Mouse (Mus musculus): ENCODE data around the gene Npepps. TPM values are rescaled to one million over a fixed set of nuclear protein-coding genes. Genes with fewer than 3 reads are reported as not detected.

The Npepps gene
- polyA plus RNA-seq, 2 experiments, result 8.5 to 15.1 TPM

DNA sequence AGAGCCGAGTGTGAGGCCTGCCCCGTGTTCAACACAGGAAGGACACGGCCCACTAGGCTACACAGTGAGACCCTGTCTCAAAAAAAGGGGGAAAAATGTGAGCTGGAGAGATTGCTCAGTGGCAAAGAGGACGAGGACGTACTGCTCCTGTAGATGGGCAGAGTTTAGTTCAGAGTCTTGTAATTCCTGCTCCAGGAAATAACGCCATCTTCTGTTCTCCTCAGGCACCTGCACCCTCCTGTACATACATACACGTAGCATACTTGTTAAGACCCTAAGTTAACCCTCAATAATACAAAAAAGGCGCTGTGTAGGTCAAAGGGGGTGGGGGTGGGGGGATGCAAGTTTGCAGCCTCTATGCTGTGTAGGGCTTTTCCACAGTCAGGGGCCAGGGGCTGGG is 83.4 kb downstream of the Npepps start:
- H3K4me1 ChIP-seq (replicated peaks; ENCODE audit: control insufficient read depth in 2 of 2, insufficient read depth in 2 of 2, low read length in 1 of 2), result no peaks in the 10 kb centered on the region; a peak in 1 of 4 replicates
- WGBS (ENCODE audit: insufficient replicate concordance), result 66% methylated on average over 8 of the region's 8 CpGs
- TF ChIP-seq EP300 (IDR thresholded peaks at IDR 0.05; ENCODE audit: low read depth) (no peak), CTCF (IDR thresholded peaks at IDR 0.05; ENCODE audit: low read depth) (no peak)
- no peak for ATAC-seq (ENCODE audit: insufficient read depth)
- no peak overlapping the region for H3K9ac ChIP-seq (replicated peaks)
- H3K27ac ChIP-seq, result no peak overlapping the region
- H3K27me3 ChIP-seq (ENCODE audit: control insufficient read depth, insufficient read depth, low read length), result no peaks in the 10 kb centered on the region
- DNase-seq (ENCODE audit: low read depth in 3 of 3, low spot score in 3 of 3), result no peak
- H3K4me3 ChIP-seq (ENCODE audit: insufficient read depth in 1 of 2, low read depth in 2 of 2, low read length in 2 of 2), result no peak overlapping the region
- H3K9me3 ChIP-seq (ENCODE audit: control insufficient read depth, low read length), result no peaks in the 10 kb centered on the region
- H3K4me2 ChIP-seq (ENCODE audit: low read depth), result no peak overlapping the region
- no peaks in the 10 kb centered on the region for H3K36me3 ChIP-seq (replicated peaks; ENCODE audit: control insufficient read depth, insufficient read depth, low read depth)

DNA sequence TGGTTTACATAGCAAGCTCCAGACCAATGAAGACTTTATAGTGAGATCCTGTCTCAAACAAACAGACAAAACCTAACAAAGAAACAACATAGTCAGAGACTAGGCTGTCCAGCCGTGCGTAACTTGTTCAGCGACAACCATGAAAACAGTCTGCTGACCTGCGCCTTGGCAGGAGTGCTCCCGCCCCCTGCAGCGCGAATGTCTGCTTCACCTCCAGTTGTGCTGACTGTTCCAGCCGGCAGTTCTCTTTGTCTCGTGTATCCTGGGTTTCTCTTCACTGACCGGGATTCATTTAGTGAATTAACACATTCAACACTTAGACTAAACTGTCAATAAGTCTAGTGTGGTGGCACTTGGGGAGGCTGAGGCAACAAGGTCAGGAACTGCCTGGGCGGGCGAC is 83.9 kb downstream of the Npepps start:
- Histone ChIP-seq H3K4me2 (ENCODE audit: low read depth) (no peak overlapping the region), H3K27ac (no peak overlapping the region), H3K36me3 (replicated peaks; ENCODE audit: control insufficient read depth, insufficient read depth, low read depth) (no peaks in the 10 kb centered on the region), H3K4me3 (ENCODE audit: insufficient read depth in 1 of 2, low read depth in 2 of 2, low read length in 2 of 2) (no peak overlapping the region), H3K27me3 (ENCODE audit: control insufficient read depth, insufficient read depth, low read length) (no peaks in the 10 kb centered on the region), H3K9me3 (ENCODE audit: control insufficient read depth, low read length) (no peaks in the 10 kb centered on the region), H3K9ac (replicated peaks) (no peak overlapping the region), H3K4me1 (replicated peaks; ENCODE audit: control insufficient read depth in 2 of 2, insufficient read depth in 2 of 2, low read length in 1 of 2) (no peaks in the 10 kb centered on the region; a peak in 1 of 4 replicates)
- 71% methylated on average over 12 of the region's 12 CpGs for whole genome bisulfite sequencing (ENCODE audit: insufficient replicate concordance)
- TF ChIP-seq CTCF (IDR thresholded peaks at IDR 0.05; ENCODE audit: low read depth), result no peak
- DNase-seq (ENCODE audit: low read depth in 3 of 3, low spot score in 3 of 3), result no peak
- ATAC-seq (ENCODE audit: insufficient read depth), result no peak

DNA sequence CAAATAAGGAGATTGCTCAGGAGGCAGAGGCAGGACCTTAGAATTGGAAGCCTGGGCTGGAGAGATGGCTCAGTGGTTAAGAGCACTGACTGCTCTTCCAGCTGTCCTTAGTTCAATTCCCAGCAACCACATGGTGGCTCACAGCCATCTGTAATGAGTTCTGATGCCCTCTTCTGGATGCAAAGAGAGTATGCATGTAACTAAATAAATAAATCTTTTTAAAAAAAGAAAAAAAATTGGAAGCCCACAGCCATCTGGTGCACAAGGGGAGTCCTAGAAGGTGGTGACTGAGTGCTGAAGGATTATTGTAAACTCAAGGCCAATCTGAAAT is 87.9 kb downstream of the Npepps start:
- Histone ChIP-seq H3K4me2 (ENCODE audit: low read depth) (no peak overlapping the region), H3K27me3 (ENCODE audit: control insufficient read depth, insufficient read depth, low read length) (no peaks in the 10 kb centered on the region), H3K9me3 (ENCODE audit: control insufficient read depth, low read length) (no peaks in the 10 kb centered on the region), H3K4me3 (ENCODE audit: insufficient read depth in 1 of 2, low read depth in 2 of 2, low read length in 2 of 2) (no peak overlapping the region), H3K36me3 (replicated peaks; ENCODE audit: control insufficient read depth, insufficient read depth, low read depth) (no peaks in the 10 kb centered on the region), H3K9ac (replicated peaks) (no peak overlapping the region), H3K27ac (no peak overlapping the region), H3K4me1 (replicated peaks; ENCODE audit: control insufficient read depth in 2 of 2, insufficient read depth in 2 of 2, low read length in 1 of 2) (peaks cover 6 to 8% of the 10 kb centered on the region in 2 experiments)
- ATAC-seq (ENCODE audit: insufficient read depth), result no peak
- no peak for DNase-seq (ENCODE audit: low read depth in 3 of 3, low spot score in 3 of 3)
- no peak for TF ChIP-seq EP300 (IDR thresholded peaks at IDR 0.05; ENCODE audit: low read depth)
- no peak; the same call in 1 of the 2 replicates for TF ChIP-seq CTCF (IDR thresholded peaks at IDR 0.05; ENCODE audit: low read depth)

DNA sequence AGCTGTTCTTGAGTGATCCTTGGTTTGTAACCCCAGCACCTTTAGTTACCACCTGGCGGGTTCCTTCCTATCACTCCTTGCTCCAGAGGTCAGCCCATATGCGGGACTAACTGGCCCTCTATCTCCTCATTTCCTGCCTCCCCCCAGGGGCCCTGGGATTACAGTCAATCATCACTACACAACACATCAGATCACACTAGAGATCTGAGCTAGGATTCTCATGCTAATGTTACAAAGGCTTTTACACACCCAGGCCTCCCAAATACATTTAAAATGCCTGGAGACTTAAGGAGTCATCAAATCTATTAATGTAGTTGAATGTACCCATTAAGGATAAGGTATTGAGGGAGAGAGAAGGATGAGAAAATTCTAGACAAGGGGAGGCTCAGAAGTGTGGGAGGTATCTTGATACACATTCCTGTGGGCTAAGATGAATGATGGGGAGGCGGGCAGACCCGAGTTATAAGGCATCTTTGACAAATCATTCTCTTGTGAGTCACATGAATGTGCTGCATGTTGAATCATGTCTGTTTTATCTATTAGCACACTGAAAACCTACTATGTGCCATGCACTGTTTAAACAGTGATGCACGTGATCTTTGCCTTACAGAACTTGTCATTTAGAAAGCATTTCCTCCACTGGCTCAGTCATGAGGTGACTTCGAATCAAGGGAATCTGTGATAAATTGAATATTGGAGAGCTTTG is 88.4 kb downstream of the Npepps start:
- H3K9me3 ChIP-seq (ENCODE audit: control insufficient read depth, low read length), result no peaks in the 10 kb centered on the region
- no peak overlapping the region for H3K27ac ChIP-seq
- H3K27me3 ChIP-seq (ENCODE audit: control insufficient read depth, insufficient read depth, low read length), result no peaks in the 10 kb centered on the region
- no peak overlapping the region for H3K4me2 ChIP-seq (ENCODE audit: low read depth)
- no peak overlapping the region for H3K4me3 ChIP-seq (ENCODE audit: insufficient read depth in 1 of 2, low read depth in 2 of 2, low read length in 2 of 2)
- ATAC-seq (ENCODE audit: insufficient read depth) (no peak), DNase-seq (ENCODE audit: low read depth in 3 of 3, low spot score in 3 of 3) (no peak)
- TF ChIP-seq EP300 (IDR thresholded peaks at IDR 0.05; ENCODE audit: low read depth) (no peak), CTCF (IDR thresholded peaks at IDR 0.05; ENCODE audit: low read depth) (no peak)
- WGBS (ENCODE audit: insufficient replicate concordance), result 74% methylated on average over 6 of the region's 6 CpGs
- no peak overlapping the region for H3K9ac ChIP-seq (replicated peaks)
- H3K4me1 ChIP-seq (replicated peaks; ENCODE audit: control insufficient read depth in 2 of 2, insufficient read depth in 2 of 2, low read length in 1 of 2), result peaks cover 6 to 8% of the 10 kb centered on the region in 2 experiments
- H3K36me3 ChIP-seq (replicated peaks; ENCODE audit: control insufficient read depth, insufficient read depth, low read depth), result no peaks in the 10 kb centered on the region

DNA sequence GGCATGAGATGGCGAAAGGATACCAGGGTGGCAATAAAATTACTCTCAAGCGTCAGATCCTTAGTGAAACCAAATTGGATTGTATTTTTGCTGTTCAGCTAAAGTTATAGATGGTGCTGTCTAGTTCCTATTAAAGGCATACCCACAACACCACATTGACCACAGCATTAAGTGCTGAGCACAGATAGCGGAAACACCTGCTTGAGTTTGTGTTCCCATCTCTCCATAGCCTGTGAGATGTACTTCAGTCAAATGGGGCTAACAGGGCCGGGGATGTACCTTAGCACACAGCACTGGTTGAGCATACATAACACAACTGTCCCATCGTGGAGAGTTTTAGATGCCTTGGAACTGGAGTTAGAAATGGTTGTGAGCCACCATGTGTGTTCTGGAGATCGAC is 89.4 kb downstream of the Npepps start:
- H3K4me3 ChIP-seq (ENCODE audit: insufficient read depth in 1 of 2, low read depth in 2 of 2, low read length in 2 of 2), result no peak overlapping the region
- 66% methylated on average over 6 of the region's 6 CpGs for WGBS (ENCODE audit: insufficient replicate concordance)
- no peaks in the 10 kb centered on the region for H3K27me3 ChIP-seq (ENCODE audit: control insufficient read depth, insufficient read depth, low read length)
- no peaks in the 10 kb centered on the region for H3K9me3 ChIP-seq (ENCODE audit: control insufficient read depth, low read length)
- peaks cover 4% of the 10 kb centered on the region for H3K36me3 ChIP-seq (replicated peaks; ENCODE audit: control insufficient read depth, insufficient read depth, low read depth)
- H3K9ac ChIP-seq (replicated peaks), result no peak overlapping the region
- TF ChIP-seq CTCF (IDR thresholded peaks at IDR 0.05; ENCODE audit: low read depth) (no peak), EP300 (IDR thresholded peaks at IDR 0.05; ENCODE audit: low read depth) (no peak)
- no peak overlapping the region for H3K4me2 ChIP-seq (ENCODE audit: low read depth)
- ATAC-seq (ENCODE audit: insufficient read depth) (no peak), DNase-seq (ENCODE audit: low read depth in 3 of 3, low spot score in 3 of 3) (no peak)
- H3K27ac ChIP-seq, result no peak overlapping the region
- peaks cover 7 to 11% of the 10 kb centered on the region in 2 experiments for H3K4me1 ChIP-seq (replicated peaks; ENCODE audit: control insufficient read depth in 2 of 2, insufficient read depth in 2 of 2, low read length in 1 of 2)
